Mouse (Mus musculus): ENCODE results near the gene Thrap3.

- TF ChIP-seq POLR2A (IDR thresholded peaks at IDR 0.05; ENCODE audit: extremely low read depth, insufficient read depth, low read length) (no peak), CTCF (IDR thresholded peaks at IDR 0.05; ENCODE audit: low read depth, low read length) (no peak)
These were observed 82.1 kb downstream of the Thrap3 start for GRCm38 (mm10) chr4:126120506-126120905.
